Mouse (Mus musculus) olfactory bulb, adult 2 months (tissue): ENCODE measurements at regions not wholly inside any gene's neighbourhood (a gene's known extent, or its start where the extent isn't known, plus 50 kb on each side); places are given as distances from the start of the nearest gene placed in this dataset.

Experiments used
- CTCF ChIP-seq: fragments of 200-500 bp; IDR thresholded peaks from 2 replicates; pipeline ENCODE4 v1.5.1; 2012; ENCODE audit warnings: low read depth, mild to moderate bottlenecking, low read length, moderate library complexity; ENCODE audit not compliant: insufficient read depth
- POLR2A ChIP-seq: fragments of 200-500 bp; IDR thresholded peaks from 2 replicates; pipeline ENCODE4 v1.6.1; 2012; ENCODE audit warnings: mild to moderate bottlenecking, low read depth, low read length, moderate library complexity; ENCODE audit not compliant: insufficient read depth

DNA sequence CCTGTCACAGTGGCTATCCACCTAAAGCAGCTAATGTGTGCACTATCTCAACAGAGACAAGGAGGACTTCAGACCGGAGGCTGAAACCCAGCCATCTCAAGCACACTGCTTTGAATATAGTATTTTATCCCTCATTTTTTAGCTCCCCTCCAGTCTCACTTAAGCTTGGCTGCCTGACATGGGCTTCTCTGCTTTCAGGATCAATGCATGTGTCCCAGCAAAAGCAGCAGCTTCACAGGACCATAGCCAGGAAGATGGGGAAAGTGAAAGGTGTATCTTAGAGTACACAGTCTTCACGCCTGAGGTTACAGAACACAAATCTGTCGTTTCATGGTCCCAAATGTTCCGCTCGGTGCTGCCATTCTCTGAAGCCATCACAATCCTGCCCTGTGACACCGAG lies 176.7 kb upstream of the Klf14 start:
- TF ChIP-seq POLR2A (no peak), CTCF (no peak)
